Mouse (Mus musculus): ENCODE results near the gene B4galt5.

The B4galt5 gene

DNA sequence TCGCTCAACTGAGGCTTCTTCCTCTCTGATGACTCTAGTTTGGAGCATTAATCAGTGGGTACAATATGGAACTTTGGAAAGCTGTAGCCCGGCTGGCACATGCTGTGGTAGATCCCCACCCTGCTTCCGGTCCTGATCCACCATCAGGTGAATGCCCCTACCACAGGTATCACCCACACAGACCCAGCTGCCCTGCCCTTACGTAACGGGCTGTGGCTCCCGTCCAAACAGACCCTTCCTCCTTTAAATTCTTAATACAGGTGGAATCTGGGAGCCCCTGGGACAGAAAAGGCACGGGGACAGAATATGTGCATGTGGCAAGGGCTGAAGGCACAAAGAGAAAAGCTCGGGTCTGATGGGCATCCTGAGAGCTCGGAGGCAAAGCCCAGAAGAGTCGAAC lies 73.1 kb downstream of the B4galt5 start:
- no peak for DNase-seq (ENCODE audit: low spot score)

DNA sequence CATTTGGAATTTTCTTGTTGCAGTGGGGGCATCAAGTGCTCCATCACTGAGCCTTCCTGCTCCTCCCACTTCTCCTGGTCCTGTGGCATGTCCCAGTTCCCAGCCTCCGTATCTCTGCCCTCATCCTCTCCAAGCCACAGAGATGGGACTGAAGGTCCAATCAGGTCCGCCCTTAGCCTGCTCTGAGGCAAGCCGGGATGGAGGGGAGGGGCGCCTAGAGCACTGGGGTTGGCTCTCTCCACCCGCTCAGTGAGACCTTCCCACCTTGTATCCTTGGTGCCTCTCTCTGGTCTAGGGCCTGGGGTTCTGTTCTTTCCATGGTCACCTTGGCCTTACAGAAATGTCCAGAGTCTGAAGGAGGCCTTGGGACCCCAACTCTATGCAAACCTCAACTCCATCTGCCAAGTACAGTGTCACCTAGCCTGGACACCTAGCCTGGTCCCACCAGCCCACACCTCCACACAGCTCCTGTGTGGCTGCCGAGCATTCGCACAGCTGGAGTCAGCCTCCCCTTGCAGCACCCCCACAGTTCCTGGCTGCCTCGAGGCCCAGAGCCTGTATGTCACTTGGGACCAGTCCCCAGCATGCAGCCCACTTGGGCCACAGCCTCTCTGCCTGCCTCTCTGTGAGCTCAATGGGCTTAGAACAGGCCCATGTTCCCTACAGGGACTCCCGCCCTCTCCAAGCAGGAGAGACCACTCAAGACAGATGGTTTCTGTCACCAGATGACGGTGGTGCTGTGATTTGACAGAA lies 74.1 kb downstream of the B4galt5 start:
- no peak for DNase-seq (ENCODE audit: low spot score)

DNA sequence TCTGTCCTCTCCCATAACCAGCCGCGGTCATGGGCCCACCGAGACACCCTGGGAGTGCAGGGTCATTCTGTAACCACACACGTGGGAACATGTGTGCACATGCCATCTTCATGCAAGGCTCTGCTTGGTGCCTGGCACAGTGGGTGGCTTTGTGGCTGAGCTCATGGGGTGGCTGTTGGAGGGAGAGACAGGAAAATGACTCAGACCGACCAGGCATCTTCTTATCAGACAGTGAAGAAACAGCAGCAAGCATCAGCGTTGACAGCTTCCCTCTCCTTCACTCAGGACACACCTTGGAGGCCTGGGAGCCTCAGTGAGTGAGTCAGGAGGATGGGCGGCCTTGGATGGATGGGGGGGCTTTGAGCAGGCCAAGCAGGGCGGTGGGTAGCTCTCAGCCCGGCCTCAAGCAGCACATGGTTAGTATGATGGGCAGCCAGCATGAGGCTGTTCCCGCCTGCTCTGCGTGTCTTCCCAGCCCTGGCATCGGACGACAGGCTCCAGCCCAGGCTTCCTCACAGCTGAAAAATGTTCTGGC lies 75.7 kb downstream of the B4galt5 start:
- DNase-seq (ENCODE audit: low spot score): no peak

DNA sequence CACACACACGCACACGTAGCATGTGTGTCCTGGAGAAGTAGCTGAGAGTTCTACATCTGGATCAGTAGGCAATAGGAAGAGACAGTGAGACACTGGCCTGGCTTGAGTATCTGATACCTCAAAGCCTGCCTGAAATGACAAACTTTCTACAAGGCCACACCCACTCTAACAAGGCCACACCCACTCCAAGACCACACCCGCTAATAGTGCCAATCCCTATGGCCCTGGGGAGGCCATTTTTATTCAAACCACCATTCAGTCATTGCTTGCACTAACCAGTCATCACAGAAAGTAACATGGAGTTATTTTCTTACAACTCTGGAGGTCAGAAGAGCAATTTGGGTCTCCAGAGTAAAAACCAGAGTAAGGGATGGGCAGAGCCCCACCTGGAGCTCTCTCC lies 76.3 kb downstream of the B4galt5 start:
- no peak for DNase-seq (ENCODE audit: low spot score)

DNA sequence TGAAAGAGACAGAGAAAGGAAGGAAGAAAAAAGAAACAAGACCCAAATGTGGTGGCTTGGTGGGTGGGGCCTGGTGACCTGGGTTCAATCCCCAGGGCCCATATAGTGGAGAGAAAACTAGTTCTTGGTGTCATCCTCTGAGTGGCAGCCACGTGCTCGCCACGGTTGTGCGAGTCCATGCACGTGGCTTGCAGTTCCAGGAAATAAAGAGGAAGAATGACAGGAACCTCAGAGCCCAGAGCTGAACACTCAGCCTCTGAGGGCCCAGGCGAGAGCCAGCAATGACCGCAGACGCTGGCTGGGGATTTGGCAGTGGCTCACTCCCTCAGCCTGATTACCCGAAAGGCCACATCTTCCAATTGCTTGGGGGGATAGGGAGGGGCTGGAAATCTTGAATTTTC lies 77.9 kb downstream of the B4galt5 start:
- DNase-seq (ENCODE audit: low spot score): no peak

DNA sequence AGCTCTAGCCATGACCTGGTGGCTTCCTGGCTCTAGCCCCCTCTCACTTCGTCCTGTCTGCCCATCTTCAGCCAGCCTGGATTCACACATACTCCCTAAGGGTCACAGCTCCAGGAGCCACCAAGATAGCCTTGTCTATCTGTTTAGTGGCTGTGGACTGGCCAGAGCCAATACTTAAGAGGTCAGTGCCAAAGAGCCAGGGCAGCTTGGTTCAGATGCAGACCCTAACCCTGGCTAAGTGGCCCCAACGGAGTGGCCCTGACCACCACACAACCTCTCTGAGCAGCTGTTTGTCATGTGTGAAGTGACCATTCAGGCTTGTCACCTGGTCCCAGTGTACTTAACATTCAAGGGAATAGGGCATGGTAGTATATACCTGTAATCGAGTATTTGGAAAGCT lies 78.5 kb downstream of the B4galt5 start:
- DNase-seq (ENCODE audit: low spot score): no peak

DNA sequence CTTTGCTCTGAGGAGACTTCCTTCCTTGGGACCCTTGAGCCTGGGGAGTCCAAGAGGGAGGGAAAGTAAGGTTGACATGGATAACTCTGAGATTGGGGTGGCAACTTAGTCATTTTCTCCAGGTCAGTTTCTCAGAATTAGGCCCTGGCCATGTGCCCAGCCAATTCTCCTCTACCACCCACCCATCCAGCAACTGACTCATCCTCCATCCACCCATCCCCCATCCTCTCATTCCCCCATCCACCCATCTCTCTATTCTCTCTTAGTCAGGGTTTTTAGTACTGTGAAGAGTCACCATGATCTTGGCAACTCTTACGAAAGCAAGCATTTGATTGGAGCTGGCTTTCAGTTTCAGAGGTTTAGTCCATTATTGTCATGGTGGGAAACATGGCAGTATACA lies 80.3 kb downstream of the B4galt5 start:
- no peak for DNase-seq (ENCODE audit: low spot score)

DNA sequence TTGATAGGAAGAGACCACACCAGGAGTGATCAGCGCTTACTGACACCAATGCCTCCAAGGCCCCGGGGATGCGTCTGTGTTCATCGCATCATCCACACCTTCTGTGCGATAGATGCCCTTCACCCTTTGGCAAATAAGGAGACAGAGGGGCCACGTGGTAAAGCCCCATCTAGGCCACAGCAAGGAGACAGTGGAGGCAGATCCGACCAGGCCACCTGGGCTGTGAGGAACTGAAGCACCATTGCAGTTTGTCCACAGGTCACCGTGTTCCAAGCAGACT lies 80.6 kb downstream of the B4galt5 start:
- DNase-seq (ENCODE audit: low spot score): no peak

DNA sequence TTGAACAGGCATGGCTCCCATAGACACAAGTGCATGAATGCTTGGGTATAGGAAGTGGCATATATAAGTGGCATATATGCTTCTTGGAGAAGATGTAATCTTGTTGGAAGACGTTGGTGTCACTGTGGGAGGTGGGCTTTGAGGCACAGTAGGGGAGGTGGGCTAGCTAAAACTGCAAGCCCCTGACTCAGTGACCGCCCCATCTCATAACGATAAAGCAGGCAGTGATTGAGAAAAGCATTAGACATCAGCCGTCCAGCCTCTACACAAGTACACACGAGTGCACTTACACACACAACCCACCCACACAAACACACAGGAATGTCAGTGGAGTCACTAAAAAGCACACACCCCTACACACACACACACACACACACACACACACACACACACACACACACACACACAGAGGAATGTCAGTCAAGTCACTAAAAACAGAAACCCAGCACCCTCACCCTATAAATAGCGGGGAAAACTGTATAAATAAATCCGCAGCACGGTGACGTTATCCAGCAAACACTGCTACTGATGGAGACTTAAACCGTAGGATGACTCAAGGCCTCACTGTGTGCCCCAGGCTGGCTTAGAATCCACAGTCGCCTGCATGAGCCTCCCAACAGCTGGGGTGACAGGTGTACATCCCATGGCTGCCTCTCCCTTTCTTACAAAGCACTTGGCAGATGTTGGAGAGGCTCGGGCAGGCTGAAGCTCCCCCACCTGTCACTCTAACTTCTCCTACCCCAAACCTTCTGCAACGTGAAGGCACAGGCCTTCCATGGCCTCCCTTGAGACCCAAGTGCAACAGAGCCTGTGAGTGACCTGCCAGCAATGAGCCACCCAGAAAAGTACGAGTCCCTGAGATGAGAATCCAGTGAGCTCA lies 81.2 kb downstream of the B4galt5 start:
- no peak for DNase-seq (ENCODE audit: low spot score)

DNA sequence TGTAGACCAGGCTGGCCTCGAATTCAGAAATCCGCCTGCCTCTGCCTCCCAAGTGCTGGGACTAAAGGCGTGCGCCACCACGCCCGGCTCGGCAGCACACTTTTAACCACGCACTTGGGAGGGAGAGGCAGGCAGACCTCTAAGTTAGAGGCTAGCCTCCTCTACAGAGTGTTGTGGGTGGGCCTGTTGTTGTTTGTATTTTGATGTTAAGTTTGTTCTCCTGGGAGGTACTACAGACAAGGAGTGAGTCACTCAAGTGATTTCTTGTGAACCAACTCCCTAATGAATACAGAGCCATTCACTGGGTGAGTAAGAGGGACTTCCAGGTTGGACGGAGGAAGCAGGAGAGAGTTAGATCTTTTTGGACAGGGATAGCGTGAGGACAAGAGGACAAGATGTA lies 82.8 kb downstream of the B4galt5 start:
- no peak for DNase-seq (ENCODE audit: low spot score)

DNA sequence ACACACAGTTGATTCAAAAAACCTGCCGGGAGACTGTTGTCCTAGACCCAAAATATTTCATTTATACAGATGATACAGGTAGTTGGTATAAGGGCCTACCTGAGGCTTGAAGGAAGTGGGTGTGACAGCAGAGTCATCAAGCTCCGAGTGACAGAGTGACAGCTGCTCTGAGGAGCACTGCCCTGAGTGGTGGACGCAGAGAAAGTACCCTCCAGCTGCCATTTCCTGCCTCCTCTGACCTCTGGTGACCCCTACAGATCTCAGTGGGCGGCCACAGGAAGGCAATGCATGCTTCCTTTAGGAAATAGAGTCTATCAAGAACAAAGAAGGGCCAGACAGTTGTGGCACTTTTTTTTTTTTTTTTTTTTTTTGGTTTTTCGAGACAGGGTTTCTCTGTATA lies 83.2 kb downstream of the B4galt5 start:
- DNase-seq (ENCODE audit: low spot score): no peak

DNA sequence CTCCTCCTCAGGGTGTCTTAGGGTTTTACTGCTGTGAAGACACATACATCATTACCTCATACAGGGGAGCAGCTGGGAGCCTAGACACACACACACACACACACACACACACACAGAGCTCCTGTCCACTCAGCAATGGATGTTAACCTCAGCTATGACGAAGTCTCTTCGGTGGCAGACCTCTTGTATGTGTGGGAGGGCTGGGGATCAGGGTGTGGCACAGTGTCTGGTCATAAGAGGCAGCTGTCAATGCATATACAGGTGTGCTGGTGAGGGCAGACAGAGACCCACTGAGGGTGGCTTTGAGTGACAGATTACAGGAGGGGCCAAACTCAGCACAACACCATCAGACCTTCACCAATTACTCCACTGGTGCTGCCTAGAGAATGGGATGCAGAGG lies 84.0 kb downstream of the B4galt5 start:
- DNase-seq (ENCODE audit: low spot score): no peak

DNA sequence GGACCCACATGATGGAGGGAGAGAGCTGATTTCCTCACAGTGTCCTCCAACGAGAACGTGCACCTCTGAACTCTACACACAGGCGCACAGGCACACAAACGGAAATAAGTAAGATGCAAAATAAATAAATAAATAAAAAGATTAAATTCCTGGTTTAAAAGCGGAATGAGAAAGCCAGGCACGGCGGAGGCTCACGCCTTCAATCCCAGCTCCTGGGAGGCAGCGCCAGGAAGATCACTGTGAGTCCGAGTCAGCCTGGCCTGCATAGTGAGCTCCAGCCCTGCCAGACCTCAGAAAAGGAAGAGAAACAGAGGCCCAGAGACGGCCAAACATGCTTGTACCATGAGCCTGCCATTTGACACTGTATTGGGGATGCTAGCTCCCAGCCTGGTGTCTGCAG lies 85.1 kb downstream of the B4galt5 start:
- no peak for DNase-seq (ENCODE audit: low spot score)

DNA sequence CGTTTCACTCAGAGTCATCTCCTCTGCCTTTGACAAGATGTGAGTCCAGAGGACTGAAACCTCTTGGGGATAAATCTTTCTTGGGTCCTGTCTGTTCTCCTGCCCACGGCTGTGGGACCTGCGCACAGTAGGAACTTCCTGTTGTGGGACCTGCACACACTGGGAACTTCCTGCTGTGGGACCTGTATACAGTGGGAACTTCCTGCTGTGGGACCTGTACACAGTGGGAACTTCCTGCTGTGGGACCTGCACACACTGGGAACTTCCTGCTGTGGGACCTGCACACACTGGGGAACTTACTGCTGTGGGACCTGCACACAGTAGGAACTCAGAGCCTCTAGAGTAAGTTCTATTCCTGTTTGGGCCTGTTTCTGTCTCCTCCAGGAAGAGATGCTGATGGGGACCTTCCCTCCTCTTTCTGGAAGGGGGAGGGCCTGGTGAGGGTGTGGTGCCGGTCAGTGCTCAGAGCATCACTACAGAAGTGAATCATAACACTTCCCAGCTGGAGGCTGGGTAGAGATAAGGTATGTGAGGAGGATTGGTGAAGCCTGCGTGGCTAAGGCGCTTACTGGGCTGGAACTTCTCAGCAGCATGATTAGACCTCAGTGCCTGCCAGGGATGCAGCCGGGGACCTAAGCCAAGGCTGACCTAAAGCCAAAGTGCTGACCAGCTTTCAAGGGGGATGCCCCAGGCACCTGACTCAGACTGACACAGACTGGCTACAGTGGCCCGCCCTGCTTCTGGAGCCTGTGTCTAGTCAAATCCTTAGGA lies 85.8 kb downstream of the B4galt5 start:
- no peak for DNase-seq (ENCODE audit: low spot score)

DNA sequence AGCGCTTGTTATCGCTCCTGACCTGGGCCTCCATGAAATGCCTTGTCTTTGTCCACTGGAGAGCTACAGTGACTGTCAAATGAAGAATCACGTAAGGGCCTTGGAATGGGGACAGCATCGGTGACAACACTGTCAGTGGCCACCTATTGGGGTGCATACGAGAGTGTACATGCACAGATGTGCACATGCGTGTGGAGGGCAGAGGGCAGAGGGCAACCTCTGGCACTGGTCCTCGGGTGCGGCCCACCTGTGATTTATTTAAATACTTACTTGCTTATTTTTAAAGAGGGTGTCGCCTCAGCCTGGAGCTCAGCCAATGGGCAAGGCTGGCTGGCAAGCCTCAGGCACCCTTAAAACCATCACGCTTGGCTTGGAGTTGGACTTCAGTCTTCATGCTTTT lies 86.5 kb downstream of the B4galt5 start:
- no peak for DNase-seq (ENCODE audit: low spot score)

DNA sequence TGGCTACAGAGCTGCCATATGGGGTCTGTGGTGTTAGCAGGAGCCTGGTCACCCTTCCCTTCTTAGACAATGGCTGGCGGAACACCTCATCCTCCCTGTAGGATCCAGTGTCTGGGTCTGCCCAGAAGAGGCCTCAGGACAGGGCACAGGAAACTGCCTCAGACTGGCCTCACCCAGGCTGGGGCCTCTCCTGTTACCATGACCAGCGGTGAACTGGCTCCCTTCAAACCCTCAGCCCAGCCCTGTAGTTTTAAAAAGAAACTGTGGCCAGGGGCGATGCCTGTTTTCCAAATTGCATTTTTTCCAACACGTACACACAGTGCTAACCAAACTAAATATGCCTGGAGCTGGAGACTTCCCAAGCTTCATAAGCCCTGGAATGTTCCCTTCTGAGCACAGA lies 87.9 kb downstream of the B4galt5 start:
- DNase-seq (ENCODE audit: low spot score): no peak

DNA sequence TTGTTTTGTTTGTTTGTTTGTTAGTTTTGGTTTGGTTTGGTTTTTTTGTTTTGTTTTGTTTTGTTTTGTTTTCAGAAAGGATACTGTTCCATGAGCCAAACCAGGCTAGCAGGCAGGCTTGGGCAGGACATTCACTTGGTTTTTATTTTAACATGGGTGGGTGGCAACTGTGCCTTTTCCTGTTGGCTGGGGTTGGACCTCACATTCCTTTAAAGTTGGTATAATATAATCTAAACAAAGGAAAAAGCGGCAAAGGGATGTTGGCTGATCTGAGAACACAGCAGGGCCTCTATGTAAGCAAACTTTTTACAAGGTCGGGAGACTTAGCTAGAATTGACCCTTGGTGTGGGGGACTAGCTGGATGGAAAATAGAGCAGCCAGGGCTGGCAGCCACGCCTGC lies 91.2 kb downstream of the B4galt5 start:
- DNase-seq (ENCODE audit: low spot score): no peak

DNA sequence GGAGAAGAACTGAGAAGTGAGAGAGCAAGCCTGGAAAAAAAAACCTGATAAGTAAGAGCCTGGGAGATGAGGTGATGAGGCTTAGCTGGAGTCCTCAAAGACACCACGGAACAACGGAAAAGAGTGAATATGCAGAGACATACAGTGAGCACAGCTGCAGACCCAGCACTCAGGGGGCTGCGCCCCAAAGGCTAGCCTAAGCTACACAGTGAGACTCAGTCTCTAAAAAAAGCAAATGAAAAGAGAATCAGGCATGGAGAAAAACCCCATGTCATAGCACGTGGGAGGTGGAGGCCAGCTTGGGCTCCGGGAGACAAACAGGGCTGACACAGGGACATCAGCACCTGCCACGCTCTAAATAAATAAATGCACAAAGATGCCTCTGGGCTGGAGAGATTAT lies 94.2 kb downstream of the B4galt5 start:
- DNase-seq (ENCODE audit: low spot score): no peak

DNA sequence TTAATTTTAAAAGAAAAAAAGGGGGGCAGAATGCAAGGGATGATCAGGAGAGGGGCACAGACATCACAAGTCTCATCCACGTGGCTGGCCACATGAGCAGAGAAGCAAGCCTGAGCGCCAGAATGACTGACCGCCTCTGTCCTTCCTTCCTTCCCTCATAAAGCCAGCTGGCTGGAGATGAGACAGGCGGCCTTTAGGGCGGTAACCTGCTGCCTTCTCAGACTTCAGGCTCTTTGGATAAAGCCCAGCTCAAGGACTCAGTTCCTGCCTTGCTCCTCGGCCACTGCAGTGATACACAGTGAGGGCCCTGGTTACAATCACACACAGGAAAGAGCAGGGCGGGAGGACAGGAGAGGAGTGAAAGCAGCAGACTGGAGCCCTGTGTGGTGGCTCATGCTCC lies 94.8 kb downstream of the B4galt5 start:
- DNase-seq (ENCODE audit: low spot score): no peak

DNA sequence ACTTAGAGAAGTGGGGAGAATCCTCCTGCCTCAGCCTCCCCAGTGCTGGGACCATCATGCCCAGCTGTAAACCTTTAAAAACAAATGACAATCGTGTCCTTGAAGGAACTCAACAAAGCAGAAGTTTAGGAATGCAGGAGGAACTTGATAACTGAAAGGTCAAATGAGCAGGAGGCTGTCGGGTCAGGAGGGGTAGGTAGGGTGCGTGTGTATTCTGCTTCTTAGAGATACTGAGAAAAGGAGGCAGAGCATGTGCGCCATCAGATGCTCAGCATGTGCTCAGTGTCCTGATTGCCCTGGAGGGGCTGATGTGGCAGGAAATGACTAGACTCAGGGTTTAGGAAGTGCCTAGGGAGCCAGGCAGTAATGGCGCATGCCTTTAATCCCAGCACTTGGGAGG lies 95.5 kb downstream of the B4galt5 start:
- DNase-seq (ENCODE audit: low spot score): no peak

DNA sequence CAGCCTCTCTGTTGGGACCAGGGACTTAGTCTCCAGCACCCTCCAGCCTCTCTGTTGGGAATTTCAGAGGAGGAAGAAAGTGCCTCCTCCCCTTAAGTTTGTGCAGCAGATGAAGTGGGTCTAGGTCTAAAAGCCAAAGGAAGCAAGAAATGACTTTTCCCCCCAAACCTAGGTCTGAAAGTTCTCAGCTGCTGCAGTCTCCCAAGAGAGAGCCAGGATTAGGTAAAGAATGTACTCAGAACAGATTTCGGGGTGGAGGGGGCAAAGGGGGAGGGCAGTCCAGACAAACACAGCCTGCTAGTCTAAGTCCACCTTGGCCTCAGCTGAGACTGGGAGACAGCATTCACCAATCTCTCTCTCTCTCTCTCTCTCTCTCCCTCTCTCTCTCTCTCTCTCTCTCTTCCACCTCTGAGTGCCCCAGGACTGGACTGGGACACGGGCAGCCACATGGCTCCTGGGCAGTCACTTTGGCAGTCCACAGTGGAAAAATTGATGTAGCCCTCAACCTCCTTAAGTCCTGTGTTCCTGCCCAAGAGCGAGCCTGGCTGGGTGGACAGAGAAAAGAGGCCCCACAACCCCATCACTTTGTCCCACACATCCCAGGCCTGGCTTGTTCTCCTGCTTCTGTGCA lies 96.8 kb downstream of the B4galt5 start:
- no peak for DNase-seq (ENCODE audit: low spot score)

DNA sequence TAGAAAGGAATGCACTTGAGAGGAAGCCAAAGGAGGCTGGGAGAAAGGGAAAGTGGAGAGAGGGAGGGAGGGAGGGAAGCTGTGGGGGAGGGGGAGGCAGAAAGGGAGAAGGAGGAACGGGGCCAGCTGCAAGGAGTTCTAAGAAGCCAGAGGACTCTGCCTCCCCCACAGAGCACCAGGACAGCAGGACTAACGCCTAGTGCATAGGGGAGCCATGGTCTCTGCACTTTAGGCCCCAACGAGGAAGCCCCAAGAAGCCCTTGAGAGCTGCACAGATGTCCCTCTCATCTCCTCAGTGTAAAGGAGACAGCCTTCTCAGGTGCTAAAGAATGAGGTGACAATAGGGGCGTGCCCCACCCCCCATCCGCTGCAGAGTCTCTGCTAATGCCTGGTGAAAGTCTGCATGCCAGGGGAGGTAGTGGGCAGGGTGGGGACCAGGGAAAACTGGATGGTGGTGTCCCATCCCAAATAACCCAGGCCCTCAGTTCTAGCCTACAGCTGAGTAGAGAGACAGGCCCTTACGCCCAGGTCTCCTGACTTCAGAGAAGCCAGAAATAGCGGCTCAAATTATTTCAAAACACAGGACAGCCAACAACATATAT lies 98.1 kb downstream of the B4galt5 start:
- no peak for DNase-seq (ENCODE audit: low spot score)

Data from spleen, adult 12 weeks (tissue).